Mouse (Mus musculus) megakaryocyte, embryonic 14.5 days (primary cell): ENCODE measurements around the gene Sri. TPM values are rescaled to one million over a fixed set of nuclear protein-coding genes. Genes with fewer than 3 reads are reported as not detected.
A peak's percentile ranks its signal among the peaks of the same experiment; 100 is the strongest.

Experiments used
- H3K27me3 ChIP-seq: replicated peaks from 2 replicates; pipeline ENCODE3; 2012; ENCODE audit warnings: inconsistent platforms
- H3K36me3 ChIP-seq: replicated peaks from 2 replicates; pipeline ENCODE3; 2012; ENCODE audit warnings: low read length, inconsistent platforms, mixed read lengths
- H3K4me1 ChIP-seq: 2 replicates; pipeline ENCODE4 v1.6.1; 2012; ENCODE audit warnings: inconsistent platforms
- H3K4me3 ChIP-seq: replicated peaks from 2 replicates; pipeline ENCODE3; 2012; ENCODE audit warnings: moderate library complexity, mild to moderate bottlenecking, inconsistent platforms
- H3K9me3 ChIP-seq: 2 replicates; pipeline ENCODE4 v1.6.1; 2012; ENCODE audit warnings: inconsistent platforms
- FLI1 ChIP-seq: IDR thresholded peaks from 2 replicates; pipeline ENCODE4 v1.6.1; 2012; ENCODE audit warnings: low read length, inconsistent platforms, mixed read lengths
- GATA1 ChIP-seq: IDR thresholded peaks from 3 replicates; pipeline ENCODE4 v1.6.1; 2012; ENCODE audit warnings: mixed read lengths, low read length, inconsistent platforms, borderline replicate concordance
- polyA plus RNA-seq: library from polyadenylated mRNA; stranded (reverse); fragments of >175 nt; gene quantifications from 2 replicates; pipeline ENCODE4 v1.2.3, GENCODE M21; 2012; ENCODE audit warnings: low replicate concordance; ENCODE audit not compliant: insufficient read depth

Sri gene
- polyA plus RNA-seq, 1 experiment, result 457 TPM

DNA sequence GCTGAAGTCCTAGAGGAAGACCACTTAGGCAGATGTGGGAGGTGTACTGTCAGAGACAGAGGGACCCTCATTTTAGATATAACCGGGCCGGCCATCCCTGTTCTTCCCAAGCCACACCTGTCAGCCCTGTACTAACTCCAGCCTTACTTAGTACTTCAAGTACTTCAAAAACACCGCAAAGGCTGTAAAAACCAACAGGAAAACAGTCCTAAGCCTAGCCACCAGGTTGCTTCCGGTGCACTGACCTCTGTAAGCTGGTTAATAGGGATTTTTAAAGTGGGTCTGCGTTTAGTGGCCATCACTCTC lies 11.1 kb downstream of the Sri start:
- H3K27me3 ChIP-seq, result no peaks in the 10 kb centered on the region
- peak overlapping the region; percentile 96 for H3K4me3 ChIP-seq
- H3K36me3 ChIP-seq, result peaks cover 44% of the 10 kb centered on the region
- no peaks in the 10 kb centered on the region for H3K9me3 ChIP-seq
- peaks cover 48% of the 10 kb centered on the region for H3K4me1 ChIP-seq
- TF ChIP-seq GATA1 (no peak), FLI1 (no peak)

DNA sequence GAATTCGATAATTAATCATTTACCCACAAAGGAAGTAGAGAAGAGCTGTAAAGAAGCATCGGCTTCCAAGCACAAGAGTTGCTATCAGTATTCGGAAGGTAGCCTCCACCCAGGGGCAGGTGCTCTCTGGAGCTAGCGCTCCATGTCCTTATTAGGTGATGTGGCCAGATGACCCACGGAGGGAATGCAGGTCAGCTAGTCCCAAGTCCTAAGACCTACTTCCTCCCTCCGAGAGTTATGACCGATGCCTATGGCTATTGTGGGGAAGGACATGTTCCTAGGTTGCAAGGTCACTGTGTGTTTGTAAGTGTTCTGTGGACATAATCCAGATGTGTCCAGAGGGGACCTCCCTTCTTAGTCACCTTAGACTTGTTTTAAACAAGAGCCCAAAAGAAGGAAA lies 12.2 kb downstream of the Sri start:
- H3K4me3 ChIP-seq, result peak overlapping the region; percentile 47

DNA sequence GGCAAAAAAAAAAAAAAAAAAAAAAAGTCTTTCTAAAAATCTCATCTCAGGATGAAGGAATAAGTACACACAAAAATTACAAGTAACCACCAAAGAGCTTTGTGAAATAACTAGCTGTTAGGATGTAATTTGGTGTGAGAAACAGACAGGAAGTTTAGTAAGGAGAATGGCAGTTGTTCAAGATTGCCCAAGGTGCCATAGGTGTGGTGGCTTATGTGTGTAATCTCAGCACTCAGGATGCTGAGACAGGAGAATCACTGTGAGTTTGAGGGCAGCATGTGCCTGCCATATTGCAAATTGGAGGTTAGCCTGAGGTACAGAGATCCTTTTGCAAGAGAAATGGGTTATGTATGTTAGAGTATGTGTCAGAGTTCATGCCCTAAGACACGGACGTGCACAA lies 16.6 kb downstream of the Sri start:
- Histone ChIP-seq H3K9me3 (no peaks in the 10 kb centered on the region), H3K4me3 (no peak overlapping the region), H3K36me3 (peaks cover 98% of the 10 kb centered on the region), H3K27me3 (no peaks in the 10 kb centered on the region), H3K4me1 (peaks cover 26% of the 10 kb centered on the region)
- TF ChIP-seq GATA1, result no peak
- no peak for TF ChIP-seq FLI1

More for the DNA sequence above, 12.2 kb downstream of the Sri start:
- Histone ChIP-seq H3K36me3 (peaks cover 55% of the 10 kb centered on the region), H3K27me3 (no peaks in the 10 kb centered on the region), H3K4me1 (peaks cover 52% of the 10 kb centered on the region), H3K9me3 (no peaks in the 10 kb centered on the region)
- TF ChIP-seq FLI1 (no peak), GATA1 (no peak)

DNA sequence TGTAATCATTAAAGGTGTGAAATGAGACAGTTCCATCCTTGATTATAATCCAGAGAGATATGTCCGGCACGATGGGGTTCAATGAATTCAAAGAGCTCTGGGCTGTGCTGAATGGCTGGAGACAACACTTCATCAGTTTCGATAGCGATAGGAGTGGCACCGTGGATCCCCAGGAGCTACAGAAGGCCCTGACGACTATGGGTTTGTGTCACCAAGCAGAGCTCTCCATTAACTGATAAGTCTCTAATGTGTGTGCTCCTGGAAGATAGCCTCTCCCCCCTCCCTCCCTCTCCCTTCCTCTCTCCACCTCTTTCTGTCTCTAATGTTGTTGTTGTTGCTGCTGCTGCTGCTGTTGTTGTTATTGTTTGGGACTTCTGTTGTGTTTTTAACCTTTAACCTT lies 17.3 kb downstream of the Sri start:
- Histone ChIP-seq H3K9me3 (no peaks in the 10 kb centered on the region), H3K4me3 (no peak overlapping the region), H3K36me3 (peaks cover 98% of the 10 kb centered on the region), H3K4me1 (peaks cover 19% of the 10 kb centered on the region), H3K27me3 (no peaks in the 10 kb centered on the region)
- TF ChIP-seq FLI1 (no peak), GATA1 (no peak)

DNA sequence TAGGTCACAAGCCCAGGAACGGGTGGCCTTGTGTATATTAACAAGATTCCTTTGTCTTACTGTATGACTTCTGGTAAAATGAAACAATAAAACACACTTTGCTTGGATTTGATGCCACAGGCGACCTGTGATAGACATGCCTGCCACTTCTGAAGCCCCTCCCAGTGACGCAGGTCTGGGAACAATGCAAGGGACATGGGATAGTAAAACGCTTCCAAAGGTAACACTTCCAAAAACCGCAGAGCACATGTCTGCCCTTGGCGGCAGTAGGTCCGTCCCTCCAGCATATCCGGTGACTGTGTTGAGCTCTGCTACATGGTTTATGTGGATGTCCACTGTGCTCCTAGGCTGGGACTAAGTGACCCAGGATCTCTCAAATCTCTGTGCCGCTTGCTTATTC lies 27.5 kb downstream of the Sri start:
- TF ChIP-seq FLI1, result no peak
- no peak for TF ChIP-seq GATA1
- H3K4me1 ChIP-seq, result no peaks in the 10 kb centered on the region
- H3K36me3 ChIP-seq, result peaks cover 53% of the 10 kb centered on the region
- no peak overlapping the region for H3K4me3 ChIP-seq
- no peaks in the 10 kb centered on the region for H3K9me3 ChIP-seq
- H3K27me3 ChIP-seq, result no peaks in the 10 kb centered on the region

DNA sequence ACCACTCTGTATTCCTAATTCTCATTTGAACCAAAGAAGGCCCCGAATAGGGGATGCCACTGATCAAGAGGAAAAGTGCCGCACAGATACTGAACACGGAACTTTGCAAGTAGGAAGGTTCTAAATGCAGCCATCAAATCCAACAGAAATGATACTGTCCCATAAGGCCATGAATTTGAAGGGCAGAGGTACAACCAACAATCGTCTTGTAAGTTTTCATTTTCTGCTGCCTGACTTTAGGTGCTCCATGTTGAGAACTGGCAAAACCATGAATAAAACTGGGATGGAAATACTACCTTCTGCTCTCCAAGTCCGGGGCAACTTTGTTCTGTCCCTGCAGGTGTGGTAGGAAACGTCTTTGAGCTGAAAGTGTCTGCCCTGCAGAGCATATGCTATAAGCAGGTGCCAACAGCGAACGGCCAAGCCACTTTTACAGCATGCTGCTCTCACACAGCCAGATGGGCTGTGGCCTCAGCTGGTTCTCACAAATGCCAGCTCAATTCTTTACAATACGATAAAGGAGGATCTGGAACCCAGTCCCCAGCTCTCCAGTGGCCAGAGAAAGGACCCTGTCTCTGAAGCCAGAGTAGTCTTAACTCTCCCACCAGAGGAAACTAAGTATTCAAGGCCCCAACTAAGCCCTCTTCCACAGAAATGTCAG lies 28.2 kb downstream of the Sri start:
- H3K27me3 ChIP-seq, result no peaks in the 10 kb centered on the region
- no peaks in the 10 kb centered on the region for H3K4me1 ChIP-seq
- H3K9me3 ChIP-seq, result no peaks in the 10 kb centered on the region
- peaks cover 47% of the 10 kb centered on the region for H3K36me3 ChIP-seq
- no peak overlapping the region for H3K4me3 ChIP-seq
- TF ChIP-seq FLI1 (no peak), GATA1 (no peak)

DNA sequence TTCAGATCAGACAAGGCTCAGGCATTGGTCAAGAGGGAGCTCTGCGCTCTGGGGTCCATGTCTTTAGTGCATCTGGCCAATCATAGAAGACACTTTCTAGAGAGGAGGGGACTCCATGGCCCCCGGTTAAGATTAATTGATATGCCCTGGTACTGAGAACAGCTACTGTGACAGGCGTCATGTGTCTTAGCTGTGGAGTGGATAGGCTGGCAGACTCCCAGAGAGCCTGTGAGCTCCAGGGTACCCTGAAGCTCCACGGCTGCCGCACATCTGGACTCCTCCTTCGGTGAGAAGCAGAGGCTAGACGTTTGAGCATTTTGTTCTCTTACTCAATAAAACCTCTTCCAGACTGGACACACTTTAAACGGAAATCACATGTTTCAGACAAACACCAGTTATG lies 31.6 kb downstream of the Sri start:
- Histone ChIP-seq H3K4me3 (no peak overlapping the region), H3K9me3 (no peaks in the 10 kb centered on the region), H3K27me3 (no peaks in the 10 kb centered on the region), H3K4me1 (peaks cover under 1% of the 10 kb centered on the region), H3K36me3 (peaks cover 18% of the 10 kb centered on the region)
- no peak for TF ChIP-seq FLI1
- no peak for TF ChIP-seq GATA1

DNA sequence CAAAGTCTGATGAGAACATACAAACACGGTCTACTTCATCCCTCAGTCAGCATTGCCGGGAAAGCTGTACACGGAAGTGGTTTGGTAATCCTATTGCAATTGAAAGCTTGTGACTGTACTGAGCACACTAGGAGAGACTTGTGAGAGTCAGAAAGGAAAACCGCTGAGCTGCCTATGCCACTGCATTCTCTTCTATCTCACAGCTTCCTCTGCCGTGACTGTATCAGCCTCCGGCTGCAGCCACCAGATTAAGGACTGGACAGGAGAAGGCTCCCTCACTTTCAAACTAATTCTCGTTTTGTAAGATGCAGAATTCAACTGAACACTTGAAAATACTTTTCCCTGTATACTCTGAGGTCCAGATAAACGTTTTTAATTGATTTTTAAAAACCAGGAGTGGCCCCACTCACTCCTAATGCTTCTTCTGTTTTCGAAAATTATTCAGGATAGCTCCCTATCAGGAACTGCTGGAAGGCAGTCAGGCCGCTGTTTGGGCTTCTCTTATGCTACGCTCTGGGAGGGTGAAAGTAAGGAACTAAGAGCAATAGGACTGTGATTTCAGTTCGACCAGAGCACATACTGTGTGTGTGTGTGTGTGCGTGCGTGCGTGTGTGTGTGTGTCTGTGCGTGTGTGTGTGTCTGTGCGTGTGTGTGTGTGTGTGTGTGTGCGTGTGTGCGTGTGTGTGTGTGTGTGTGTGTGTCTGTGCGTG lies 37.1 kb downstream of the Sri start:
- Histone ChIP-seq H3K27me3 (no peaks in the 10 kb centered on the region), H3K4me3 (peak overlapping the region; percentile 51), H3K4me1 (peaks cover 13% of the 10 kb centered on the region), H3K9me3 (no peaks in the 10 kb centered on the region), H3K36me3 (no peaks in the 10 kb centered on the region)
- no peak for TF ChIP-seq FLI1
- TF ChIP-seq GATA1, result no peak

DNA sequence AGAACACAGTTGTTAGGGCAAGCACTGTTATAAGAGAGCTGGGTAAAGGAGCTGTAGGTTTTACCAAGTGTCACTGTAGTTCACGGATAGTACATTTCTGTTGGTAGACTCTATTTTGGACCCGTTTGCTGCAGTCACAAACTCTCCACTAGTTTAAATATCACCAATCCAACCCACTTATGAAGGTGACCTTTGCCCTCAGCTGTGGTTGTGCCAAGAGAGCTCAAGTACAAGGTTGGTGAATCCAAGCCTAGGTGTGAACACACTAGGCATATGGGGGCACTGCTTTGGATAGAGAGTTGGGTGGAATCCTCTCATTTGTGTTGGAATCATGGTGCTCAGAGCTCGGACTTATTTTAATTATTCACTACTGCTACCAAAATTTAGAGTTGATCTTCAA lies 39.8 kb downstream of the Sri start:
- H3K4me1 ChIP-seq, result peaks cover 30% of the 10 kb centered on the region
- no peak for TF ChIP-seq FLI1
- TF ChIP-seq GATA1, result no peak
- no peaks in the 10 kb centered on the region for H3K27me3 ChIP-seq
- no peaks in the 10 kb centered on the region for H3K9me3 ChIP-seq
- H3K36me3 ChIP-seq, result no peaks in the 10 kb centered on the region
- H3K4me3 ChIP-seq, result no peak overlapping the region

DNA sequence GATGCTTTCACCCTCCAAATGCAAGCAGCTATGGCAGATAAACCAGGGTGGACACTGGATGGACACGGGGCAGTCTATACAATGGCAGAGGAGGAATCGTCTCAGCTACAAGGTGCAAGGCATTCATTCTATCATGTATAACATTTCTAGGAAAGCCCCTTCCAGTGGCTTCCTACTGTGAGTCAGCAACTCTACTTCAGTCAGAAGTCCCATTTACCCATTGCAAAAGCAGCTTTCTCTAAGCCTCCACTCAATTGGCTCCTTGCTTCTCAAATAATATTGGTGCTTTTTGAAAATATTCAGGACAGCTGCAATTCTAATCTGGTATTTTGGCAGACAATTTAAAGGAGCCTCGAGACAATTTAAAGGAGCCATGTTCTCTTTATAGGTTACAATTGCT lies 42.3 kb downstream of the Sri start:
- peaks cover 29% of the 10 kb centered on the region for H3K4me1 ChIP-seq
- no peaks in the 10 kb centered on the region for H3K27me3 ChIP-seq
- no peak for TF ChIP-seq GATA1
- TF ChIP-seq FLI1, result no peak
- H3K9me3 ChIP-seq, result no peaks in the 10 kb centered on the region
- peak overlapping the region; percentile 72 for H3K4me3 ChIP-seq
- H3K36me3 ChIP-seq, result no peaks in the 10 kb centered on the region
